Mouse (Mus musculus): ENCODE measurements at regions not wholly inside any gene's neighbourhood (a gene's known extent, or its start where the extent isn't known, plus 50 kb on each side); places are given as distances from the start of the nearest gene placed in this dataset.
"Not testable (repeated sequence)": the region's sequence is repeated elsewhere in the genome, so short reads cannot be mapped to it uniquely, and the experiment has no call there.

DNA sequence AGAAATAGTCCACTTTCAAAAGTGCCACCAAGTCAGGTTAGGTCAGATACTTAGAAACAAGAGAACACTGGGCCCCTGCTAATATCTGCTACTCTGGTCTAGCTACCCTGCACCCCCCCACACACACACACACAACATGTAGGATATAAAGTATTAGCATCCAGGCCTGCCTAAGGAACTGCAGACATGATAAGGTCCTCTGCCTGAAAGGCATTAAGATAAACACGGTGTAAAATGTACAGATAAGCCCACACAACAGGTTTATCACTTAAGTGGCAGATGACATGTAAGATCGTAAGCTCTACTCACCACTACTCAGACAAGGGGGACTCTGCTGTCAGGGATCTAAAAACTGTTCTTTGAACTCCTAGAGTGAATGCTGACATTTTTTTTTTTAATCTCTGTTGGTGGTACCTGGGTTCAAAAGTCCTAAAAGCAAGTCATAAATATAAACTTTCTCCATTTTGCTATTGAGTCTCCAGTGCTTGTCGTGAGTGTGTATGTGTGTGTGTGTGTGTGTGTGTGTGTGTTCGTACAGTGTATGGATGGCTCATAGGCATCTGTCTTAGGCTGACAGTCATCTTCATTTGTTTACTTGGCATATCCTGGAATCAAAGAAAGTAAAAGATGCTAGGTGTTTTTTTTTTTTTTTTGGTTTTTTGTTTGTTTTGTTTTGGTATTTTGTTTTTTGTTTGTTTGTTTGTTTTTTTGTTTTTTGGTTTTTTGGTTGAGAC is 52.2 kb downstream of the Gm9817 start:
- no peak for TF ChIP-seq CTCF (IDR thresholded peaks at IDR 0.05; ENCODE audit: low read depth, low read length)
- TF ChIP-seq POLR2A (IDR thresholded peaks at IDR 0.05; ENCODE audit: borderline replicate concordance, low read depth, low read length), result no peak
- Histone ChIP-seq H3K4me1 (ENCODE audit: control insufficient read depth, insufficient read depth, low read length) (no peaks in the 10 kb centered on the region), H3K4me3 (ENCODE audit: insufficient read depth, low read length) (no peak overlapping the region), H3K27ac (ENCODE audit: insufficient read depth, low read depth, low read length) (no peak overlapping the region)

- Histone ChIP-seq H3K4me3 (ENCODE audit: insufficient read depth, low read length) (no peak overlapping the region), H3K27ac (ENCODE audit: insufficient read depth, low read depth, low read length) (no peak overlapping the region), H3K4me1 (ENCODE audit: control insufficient read depth, insufficient read depth, low read length) (peaks cover 4% of the 10 kb centered on the region; the same call in 1 of the 2 replicates)
- no peak for TF ChIP-seq POLR2A (IDR thresholded peaks at IDR 0.05; ENCODE audit: borderline replicate concordance, low read depth, low read length)
- no peak for TF ChIP-seq CTCF (IDR thresholded peaks at IDR 0.05; ENCODE audit: low read depth, low read length)
These were observed 62.1 kb downstream of the Gm9817 start for GRCm38 (mm10) chr13:45140616-45141015.

- H3K4me1 ChIP-seq (ENCODE audit: control insufficient read depth, insufficient read depth, low read length), result peaks cover 8% of the 10 kb centered on the region
- H3K27ac ChIP-seq (ENCODE audit: insufficient read depth, low read depth, low read length), result no peak overlapping the region
- no peak for TF ChIP-seq POLR2A (IDR thresholded peaks at IDR 0.05; ENCODE audit: borderline replicate concordance, low read depth, low read length)
- TF ChIP-seq CTCF (IDR thresholded peaks at IDR 0.05; ENCODE audit: low read depth, low read length), result no peak
- no peak overlapping the region for H3K4me3 ChIP-seq (ENCODE audit: insufficient read depth, low read length)
These were observed 66.6 kb downstream of the Gm9817 start for GRCm38 (mm10) chr13:45145129-45145528.

DNA sequence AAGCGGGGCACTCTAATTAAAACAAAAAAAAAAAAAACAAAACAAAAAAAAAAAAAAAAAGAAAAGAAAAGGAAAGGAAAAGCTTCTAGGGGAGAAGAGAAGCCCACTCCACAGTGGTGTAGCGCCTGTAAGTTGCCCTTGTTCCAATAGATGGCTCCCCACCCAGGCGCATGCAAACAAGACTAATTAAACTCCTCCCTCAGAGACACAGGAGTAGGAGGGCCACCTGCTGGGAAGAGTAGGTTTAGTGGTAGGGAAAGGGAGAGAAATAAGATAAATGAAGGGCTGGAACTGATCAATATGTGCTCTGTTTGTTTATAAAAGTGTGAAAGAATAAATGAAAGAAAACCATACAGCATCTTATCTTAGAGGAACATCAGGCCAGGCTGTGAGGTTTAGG is 77.7 kb downstream of the Gm9817 start:
- Histone ChIP-seq H3K4me3 (ENCODE audit: insufficient read depth, low read length) (no peak overlapping the region), H3K27ac (ENCODE audit: insufficient read depth, low read depth, low read length) (no peak overlapping the region), H3K4me1 (ENCODE audit: control insufficient read depth, insufficient read depth, low read length) (peaks cover 2% of the 10 kb centered on the region; the same call in 1 of the 2 replicates)
- TF ChIP-seq CTCF (IDR thresholded peaks at IDR 0.05; ENCODE audit: low read depth, low read length), result no peak
- TF ChIP-seq POLR2A (IDR thresholded peaks at IDR 0.05; ENCODE audit: borderline replicate concordance, low read depth, low read length), result no peak

DNA sequence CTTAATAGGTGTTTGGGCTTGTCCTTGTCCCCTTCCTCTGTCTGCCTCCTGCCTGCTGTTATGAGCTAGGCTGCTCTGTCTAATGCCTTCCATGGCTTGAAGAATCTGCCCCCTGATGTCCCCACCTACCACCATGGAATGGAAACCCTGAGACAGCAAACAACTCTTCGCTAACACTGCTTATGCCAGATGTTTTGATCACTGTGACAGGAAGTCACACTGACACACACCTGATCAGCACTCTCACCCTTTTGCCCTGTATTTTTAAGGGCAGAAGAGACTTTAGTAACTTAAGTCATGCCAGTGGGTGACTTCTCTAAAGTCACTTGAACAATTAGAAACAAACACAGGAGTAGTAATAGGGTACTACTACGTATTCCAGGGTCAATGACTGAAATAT is 78.5 kb downstream of the Gm9817 start:
- no peak overlapping the region for H3K27ac ChIP-seq (ENCODE audit: insufficient read depth, low read depth, low read length)
- TF ChIP-seq POLR2A (IDR thresholded peaks at IDR 0.05; ENCODE audit: borderline replicate concordance, low read depth, low read length) (no peak), CTCF (IDR thresholded peaks at IDR 0.05; ENCODE audit: low read depth, low read length) (no peak)
- no peak overlapping the region for H3K4me3 ChIP-seq (ENCODE audit: insufficient read depth, low read length)
- peaks cover 2% of the 10 kb centered on the region; the same call in 1 of the 2 replicates for H3K4me1 ChIP-seq (ENCODE audit: control insufficient read depth, insufficient read depth, low read length)

DNA sequence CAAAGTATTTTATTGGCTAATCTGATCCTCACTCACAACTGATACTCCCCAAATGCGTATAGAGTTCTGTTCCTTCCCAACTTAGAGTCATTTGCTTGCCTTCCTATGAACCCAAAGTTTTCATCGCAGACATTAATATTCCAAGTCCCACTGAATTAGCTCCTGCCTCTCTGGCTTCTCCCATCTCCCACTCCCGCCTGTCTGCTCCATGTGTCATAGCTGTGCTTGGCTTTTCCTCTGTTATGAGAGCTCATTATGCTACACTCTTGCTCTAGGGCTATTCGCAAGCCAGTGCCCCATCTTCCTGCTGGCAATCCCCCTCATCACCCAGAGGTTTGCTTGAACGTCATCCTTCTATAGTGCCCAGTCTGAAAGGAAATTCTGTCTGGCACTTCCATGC is 81.8 kb downstream of the Gm9817 start:
- no peaks in the 10 kb centered on the region for H3K4me1 ChIP-seq (ENCODE audit: control insufficient read depth, insufficient read depth, low read length)
- H3K4me3 ChIP-seq (ENCODE audit: insufficient read depth, low read length), result no peak overlapping the region
- TF ChIP-seq CTCF (IDR thresholded peaks at IDR 0.05; ENCODE audit: low read depth, low read length), result no peak
- no peak for TF ChIP-seq POLR2A (IDR thresholded peaks at IDR 0.05; ENCODE audit: borderline replicate concordance, low read depth, low read length)
- no peak overlapping the region for H3K27ac ChIP-seq (ENCODE audit: insufficient read depth, low read depth, low read length)

DNA sequence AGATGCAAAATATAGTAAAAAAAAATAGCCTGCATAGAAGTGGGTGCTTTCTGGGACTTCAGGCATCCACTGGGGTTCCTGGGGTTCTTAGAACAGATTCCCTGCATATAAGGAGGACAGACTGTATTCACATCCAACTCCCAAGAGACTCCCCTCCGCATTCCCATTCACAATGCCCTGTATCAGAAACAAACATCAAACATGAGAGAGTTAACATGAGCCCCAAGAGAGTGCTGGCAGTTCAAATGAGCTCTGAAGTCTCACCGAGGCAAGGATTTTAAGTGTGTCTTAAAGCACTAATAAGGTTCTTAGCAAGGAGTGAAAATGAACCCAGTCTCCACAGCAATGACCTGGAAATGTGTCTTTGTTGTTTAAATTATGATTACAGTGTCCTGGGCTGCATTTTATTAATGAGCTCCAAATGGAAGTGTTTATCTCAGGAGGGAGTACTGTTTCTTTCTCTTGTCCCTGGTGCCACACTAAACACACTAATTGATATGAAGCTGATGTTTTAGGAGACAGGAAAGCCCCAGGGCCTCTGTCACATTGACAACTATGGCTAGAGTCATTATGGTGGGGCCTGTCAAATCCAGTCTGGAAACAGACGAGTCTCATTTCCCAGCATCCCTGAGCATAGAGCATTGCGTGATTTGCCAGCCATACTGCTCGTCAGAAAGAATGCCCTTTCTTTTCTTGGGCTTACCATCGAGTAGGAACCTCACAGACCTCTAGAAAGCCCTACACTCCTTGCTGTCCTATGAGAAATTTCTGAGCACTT is 85.7 kb downstream of the Gm9817 start:
- no peak overlapping the region for H3K4me3 ChIP-seq (ENCODE audit: insufficient read depth, low read length)
- H3K4me1 ChIP-seq (ENCODE audit: control insufficient read depth, insufficient read depth, low read length), result no peaks in the 10 kb centered on the region
- H3K27ac ChIP-seq (ENCODE audit: insufficient read depth, low read depth, low read length), result no peak overlapping the region
- TF ChIP-seq POLR2A (IDR thresholded peaks at IDR 0.05; ENCODE audit: borderline replicate concordance, low read depth, low read length) (no peak), CTCF (IDR thresholded peaks at IDR 0.05; ENCODE audit: low read depth, low read length) (no peak)

DNA sequence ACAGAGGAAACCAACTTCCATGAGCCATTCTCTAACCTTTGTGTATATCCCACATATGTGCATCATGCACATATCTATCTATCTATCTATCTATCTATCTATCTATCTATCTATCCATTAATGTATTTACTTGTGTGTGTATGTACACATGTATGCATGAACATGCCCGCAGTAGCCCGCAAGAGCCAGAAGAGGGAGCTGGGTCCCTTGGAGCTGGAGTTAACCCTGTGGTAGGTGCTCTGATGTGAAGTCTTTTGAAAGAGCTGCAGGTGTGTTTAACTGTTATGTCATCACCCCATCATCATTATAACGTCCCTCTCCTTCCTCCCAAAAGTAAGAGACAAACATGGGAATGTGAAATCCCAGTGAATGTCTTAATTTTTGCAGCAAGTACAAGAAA is 86.7 kb downstream of the Gm9817 start:
- no peaks in the 10 kb centered on the region for H3K4me1 ChIP-seq (ENCODE audit: control insufficient read depth, insufficient read depth, low read length)
- H3K27ac ChIP-seq (ENCODE audit: insufficient read depth, low read depth, low read length), result no peak overlapping the region
- H3K4me3 ChIP-seq (ENCODE audit: insufficient read depth, low read length), result no peak overlapping the region
- TF ChIP-seq POLR2A (IDR thresholded peaks at IDR 0.05; ENCODE audit: borderline replicate concordance, low read depth, low read length) (no peak), CTCF (IDR thresholded peaks at IDR 0.05; ENCODE audit: low read depth, low read length) (0 out of 2 replicates have a peak, but pooled peaks have one; percentile 17)

DNA sequence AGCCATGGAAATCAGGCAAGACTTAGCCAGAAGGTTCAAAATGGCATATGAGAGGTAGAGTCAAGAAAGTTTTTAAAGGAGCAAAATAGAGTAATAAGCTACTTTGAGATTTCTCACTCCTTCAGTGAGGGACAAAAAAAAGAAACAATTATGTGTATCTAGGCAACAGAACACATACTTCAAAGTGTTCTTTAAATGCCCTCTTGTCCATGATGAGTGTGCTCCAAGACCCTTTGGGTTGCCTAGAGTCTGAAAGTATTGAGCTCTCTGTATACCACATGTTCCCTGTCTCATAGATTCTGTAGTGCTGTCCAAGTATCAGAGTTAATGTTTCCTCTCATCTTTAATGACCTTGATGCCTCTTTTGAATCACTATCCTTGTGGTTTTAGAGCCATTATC is 91.2 kb downstream of the Gm9817 start:
- TF ChIP-seq CTCF (IDR thresholded peaks at IDR 0.05; ENCODE audit: low read depth, low read length), result no peak
- no peak for TF ChIP-seq POLR2A (IDR thresholded peaks at IDR 0.05; ENCODE audit: borderline replicate concordance, low read depth, low read length)
- Histone ChIP-seq H3K4me3 (ENCODE audit: insufficient read depth, low read length) (no peak overlapping the region), H3K4me1 (ENCODE audit: control insufficient read depth, insufficient read depth, low read length) (no peaks in the 10 kb centered on the region), H3K27ac (ENCODE audit: insufficient read depth, low read depth, low read length) (no peak overlapping the region)

DNA sequence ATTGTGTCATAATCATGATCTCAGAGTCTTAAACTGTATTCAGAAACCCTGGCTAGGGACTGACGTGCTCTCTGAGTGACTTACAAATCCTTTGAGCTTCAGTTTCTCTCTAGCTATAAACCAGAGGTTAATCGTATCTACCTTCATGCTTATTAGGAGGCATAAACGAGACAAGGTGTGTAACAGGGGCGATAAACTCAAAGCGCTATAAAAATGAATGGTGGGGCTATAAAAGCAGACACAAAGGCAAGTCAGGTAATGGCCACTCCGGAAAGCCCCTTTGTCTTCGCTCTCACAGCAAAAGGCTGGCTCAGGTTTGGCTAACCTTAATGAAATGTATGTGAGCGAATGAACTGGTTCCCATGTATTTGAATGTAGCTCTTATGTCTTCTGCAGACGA is 94.6 kb downstream of the Gm9817 start:
- no peak for TF ChIP-seq POLR2A (IDR thresholded peaks at IDR 0.05; ENCODE audit: borderline replicate concordance, low read depth, low read length)
- TF ChIP-seq CTCF (IDR thresholded peaks at IDR 0.05; ENCODE audit: low read depth, low read length), result no peak
- H3K27ac ChIP-seq (ENCODE audit: insufficient read depth, low read depth, low read length), result no peak overlapping the region
- no peaks in the 10 kb centered on the region for H3K4me1 ChIP-seq (ENCODE audit: control insufficient read depth, insufficient read depth, low read length)
- H3K4me3 ChIP-seq (ENCODE audit: insufficient read depth, low read length), result no peak overlapping the region

DNA sequence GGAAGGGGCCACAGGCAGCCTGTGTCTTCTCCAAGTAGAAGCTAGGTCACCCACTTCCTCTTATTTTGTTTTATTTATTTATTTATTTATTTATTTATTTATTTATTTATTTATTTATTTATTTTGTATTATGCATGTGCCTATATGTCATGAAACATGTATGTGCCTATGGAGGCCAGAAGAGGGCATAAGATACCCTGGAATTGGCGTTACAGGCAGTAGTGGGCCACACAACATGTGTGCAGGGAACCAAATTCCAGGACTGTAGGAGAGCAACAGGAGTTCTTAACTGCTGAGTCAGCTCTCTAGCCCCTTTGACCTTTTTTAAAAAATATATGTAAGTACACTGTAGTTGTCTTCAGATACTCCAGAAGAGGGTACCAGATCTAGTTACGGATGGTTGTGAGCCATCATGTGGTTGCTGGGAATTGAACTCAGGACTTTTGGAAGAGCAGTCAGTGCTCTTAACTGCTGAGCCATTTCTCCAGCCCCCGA is 97.3 kb downstream of the Gm9817 start:
- not testable (repeated sequence) for H3K4me1 ChIP-seq (ENCODE audit: control insufficient read depth, insufficient read depth, low read length); H3K4me3 ChIP-seq (ENCODE audit: insufficient read depth, low read length); H3K27ac ChIP-seq (ENCODE audit: insufficient read depth, low read depth, low read length)
